Mouse (Mus musculus): ENCODE data around the gene Cyp4f39.

Gene Cyp4f39

DNA sequence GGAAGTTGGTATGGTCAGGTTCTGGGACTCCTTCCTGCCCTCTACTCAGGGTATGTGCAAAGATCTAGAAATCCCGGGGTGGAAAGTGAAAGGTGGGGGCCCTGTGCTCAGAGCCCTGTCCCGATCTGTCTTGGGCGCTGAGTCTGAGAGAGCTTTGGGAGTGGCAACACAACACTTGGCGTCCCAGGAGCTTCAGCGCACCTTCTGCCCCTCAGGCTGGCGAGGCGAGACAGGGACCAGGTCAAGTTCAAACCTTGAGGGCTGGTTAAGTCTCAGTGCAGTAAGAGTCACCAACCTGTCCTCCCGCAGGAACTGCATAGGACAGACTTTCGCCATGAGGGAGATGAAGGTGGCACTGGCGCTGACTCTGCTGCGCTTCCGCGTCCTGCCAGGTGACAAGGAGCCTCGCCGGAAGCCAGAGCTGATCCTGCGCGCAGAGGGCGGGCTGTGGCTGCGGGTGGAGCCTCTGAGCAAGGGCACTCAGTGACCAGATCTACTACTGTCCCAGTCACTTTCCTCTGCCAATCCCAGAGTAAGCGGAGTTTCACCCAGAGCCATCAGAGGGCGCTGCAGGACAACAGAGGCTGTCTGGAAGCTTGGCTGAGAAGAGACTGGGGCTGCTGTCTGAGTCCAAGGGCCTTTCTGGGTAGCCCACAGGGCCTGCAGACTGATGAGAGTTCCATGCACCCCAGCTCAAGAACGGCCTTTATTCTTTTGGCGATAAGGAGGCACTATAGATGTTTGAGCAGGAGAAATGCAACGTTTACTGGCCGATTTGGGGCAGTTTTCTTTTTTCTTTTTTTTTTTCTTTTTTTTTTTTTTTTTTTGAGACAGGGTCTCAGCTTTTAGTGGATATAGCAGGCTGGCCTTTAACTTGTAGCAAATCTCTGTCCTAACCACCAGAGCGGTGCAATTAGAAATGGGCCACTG is 76.2 kb downstream of the Cyp4f39 start:
- DNase-seq (ENCODE audit: low spot score in 2 of 2), result peak; percentile 87 to 92

DNA sequence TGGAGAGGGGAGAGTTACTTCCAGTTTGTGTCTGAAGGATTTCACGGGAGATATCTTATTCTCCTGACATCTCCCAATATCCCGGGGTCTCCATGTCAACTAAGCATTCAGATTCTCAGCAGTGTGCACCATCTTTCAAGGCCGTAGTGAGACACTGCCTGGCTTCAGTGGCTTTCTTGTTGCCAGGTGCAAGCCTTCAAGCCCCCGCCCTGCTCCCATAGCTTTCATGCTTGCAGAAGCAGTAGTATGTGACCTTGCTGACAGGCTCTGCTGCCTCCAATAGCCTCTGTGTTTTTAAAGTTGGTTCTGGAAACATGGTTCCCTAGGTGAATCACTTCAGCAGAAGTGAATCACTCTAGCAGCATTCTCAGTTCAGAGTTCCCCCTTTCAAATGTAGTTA is 79.8 kb downstream of the Cyp4f39 start:
- peak; percentile 62 to 76 for DNase-seq (ENCODE audit: low spot score in 2 of 2)

DNA sequence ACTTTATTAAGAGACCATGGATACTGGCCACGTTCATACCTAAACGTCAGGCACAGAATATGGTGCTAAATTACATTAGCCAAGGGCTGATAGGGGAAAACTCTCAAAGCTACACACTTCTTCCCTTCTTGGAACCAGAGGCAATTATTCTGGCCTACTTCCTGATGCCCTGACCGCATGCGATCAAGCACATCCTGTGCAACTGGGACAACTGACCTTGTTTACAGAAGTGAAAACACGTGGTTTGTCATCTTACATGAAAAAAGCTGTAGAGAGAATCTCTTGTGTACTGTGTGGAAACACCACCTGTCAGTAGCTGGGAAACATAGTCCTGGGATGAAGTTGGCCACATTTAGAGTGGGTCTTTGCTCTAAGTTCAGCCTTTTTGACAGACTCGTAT is 81.5 kb downstream of the Cyp4f39 start:
- no peak for DNase-seq (ENCODE audit: low spot score in 2 of 2)

DNA sequence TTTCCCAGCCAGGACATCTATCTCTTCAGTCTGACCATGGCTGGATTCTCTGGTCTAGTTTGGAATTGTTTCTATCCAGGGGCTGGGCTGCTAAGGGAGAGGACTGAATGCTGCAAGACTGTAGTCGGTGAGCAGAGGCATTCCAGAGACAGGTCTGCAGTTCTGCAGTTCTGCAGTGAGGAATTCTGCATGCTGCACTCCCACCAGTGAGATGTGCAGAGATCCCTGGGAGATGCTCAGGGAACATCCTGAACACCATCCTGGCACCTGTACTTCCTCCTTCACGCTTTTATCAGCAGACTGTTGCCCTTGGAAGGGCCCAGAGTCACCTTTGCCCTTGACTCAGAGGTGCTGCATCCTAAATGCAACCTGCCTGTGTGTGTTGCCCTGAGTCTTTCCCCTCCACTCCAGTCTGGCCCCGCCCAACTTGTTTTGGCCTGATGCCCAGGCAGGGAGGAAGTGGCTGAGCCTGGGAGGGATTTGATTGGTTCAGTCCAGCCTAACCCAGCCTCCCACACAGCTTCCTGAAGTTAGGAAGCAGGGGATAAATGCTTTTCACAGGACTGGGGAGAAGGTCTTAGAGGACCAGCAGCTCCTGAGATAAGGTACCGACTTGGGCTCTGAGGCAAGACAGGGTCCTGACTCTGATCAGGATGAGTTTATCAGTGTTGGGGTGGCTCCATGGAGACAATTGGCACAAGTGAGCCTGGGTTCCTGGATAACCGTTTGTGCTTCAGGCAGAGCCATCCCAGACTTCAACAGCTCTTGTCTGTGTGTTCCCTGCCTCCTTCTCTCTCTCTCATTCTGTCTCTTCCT is 83.7 kb downstream of the Cyp4f39 start, which contains the start of gene Cyp4f16:
Gene Cyp4f16, plus strand, starts transcription at position 508 of the 816 bp plus-strand sequence.
- peak in 1 of 2 experiments; percentile 55 for DNase-seq (ENCODE audit: low spot score in 2 of 2)

DNA sequence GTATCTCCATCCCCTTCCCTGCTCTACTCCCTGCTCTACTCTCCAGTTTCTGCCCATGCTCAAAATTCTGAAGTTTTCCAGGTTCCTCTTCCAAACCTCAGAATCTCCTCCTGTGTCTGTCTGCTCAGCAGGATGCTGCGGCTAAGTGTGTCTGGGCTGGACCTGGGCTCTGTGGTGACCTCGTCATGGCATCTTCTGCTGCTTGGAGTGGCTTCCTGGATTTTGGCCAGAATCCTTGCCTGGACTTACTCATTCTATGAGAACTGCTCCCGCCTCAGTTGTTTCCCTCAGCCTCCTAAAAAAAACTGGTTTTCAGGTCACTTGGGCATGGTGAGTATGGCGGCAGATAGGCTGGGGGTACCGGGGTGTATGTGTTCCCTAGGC is 84.3 kb downstream of the Cyp4f39 start:
- no peak for DNase-seq (ENCODE audit: low spot score in 2 of 2)
